Mouse (Mus musculus): ENCODE results near the gene Gm27029. TPM values are rescaled to one million over a fixed set of nuclear protein-coding genes. Genes with fewer than 3 reads are reported as not detected.

Gene Gm27029
- polyA plus RNA-seq, 1 experiment, result 1.6 TPM

GRCm38 (mm10) chr11:101359776-101360175 is 64.8 kb downstream of the Gm27029 start:
- Histone ChIP-seq H3K27ac (ENCODE audit: insufficient read depth, low read depth, low read length) (peak overlapping the region; percentile 98), H3K4me1 (ENCODE audit: control insufficient read depth, insufficient read depth, low read length) (peaks cover 39% of the 10 kb centered on the region), H3K4me3 (ENCODE audit: insufficient read depth, low read depth, low read length) (no peak overlapping the region), H3K27me3 (replicated peaks; ENCODE audit: control insufficient read depth, insufficient read depth, low read length) (no peaks in the 10 kb centered on the region), H3K36me3 (ENCODE audit: control insufficient read depth, insufficient read depth, low read length) (no peaks in the 10 kb centered on the region)
- TF ChIP-seq POLR2A (IDR thresholded peaks at IDR 0.05; ENCODE audit: low read depth, low read length) (no peak), CTCF (conservative IDR thresholded peaks at IDR 0.05; ENCODE audit: insufficient read depth, insufficient read length, low read depth, low read length) (no peak)
- DNase-seq, result no peak
- WGBS, result 72% methylated on average over 9 of the region's 9 CpGs

DNA sequence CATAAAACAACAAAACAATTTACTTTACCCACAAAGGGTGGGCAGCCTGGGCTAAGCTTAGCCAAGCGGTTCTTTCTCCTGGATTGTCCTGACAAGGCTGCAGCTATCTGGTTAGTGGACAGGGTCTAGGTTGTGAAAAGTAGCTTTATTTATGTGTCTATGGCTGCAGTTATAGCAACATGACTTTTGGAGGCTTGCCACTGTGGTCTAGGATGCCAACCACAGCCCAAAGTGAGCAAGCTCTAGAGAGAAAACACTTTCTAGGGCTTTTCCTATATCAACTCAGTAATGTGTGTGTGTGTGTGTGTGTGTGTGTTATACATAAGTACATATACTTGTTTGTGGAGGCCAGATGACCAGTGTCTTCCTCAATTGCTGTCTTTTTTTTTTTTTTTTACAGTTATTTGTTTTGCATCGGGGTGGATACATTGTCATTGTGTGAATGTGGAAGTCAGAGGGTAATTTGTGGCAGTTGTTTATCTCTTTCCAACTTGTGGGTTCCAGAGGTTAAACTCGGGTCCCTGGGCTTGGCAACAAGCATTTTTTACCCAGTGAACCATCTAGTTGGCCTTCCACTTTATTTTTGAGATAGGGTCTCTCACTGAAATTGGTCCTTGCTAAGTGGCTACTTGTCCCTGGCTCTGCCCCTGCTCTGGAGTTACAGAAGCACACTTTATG is 67.0 kb downstream of the Gm27029 start:
- Histone ChIP-seq H3K36me3 (ENCODE audit: control insufficient read depth, insufficient read depth, low read length) (no peaks in the 10 kb centered on the region), H3K4me1 (ENCODE audit: control insufficient read depth, insufficient read depth, low read length) (peaks cover 40% of the 10 kb centered on the region), H3K27me3 (replicated peaks; ENCODE audit: control insufficient read depth, insufficient read depth, low read length) (no peaks in the 10 kb centered on the region), H3K4me3 (ENCODE audit: insufficient read depth, low read depth, low read length) (no peak overlapping the region), H3K27ac (ENCODE audit: insufficient read depth, low read depth, low read length) (peak overlapping the region; percentile 9; the same call in 1 of the 2 replicates)
- no peak for TF ChIP-seq CTCF (conservative IDR thresholded peaks at IDR 0.05; ENCODE audit: insufficient read depth, insufficient read length, low read depth, low read length)
- TF ChIP-seq POLR2A (IDR thresholded peaks at IDR 0.05; ENCODE audit: low read depth, low read length), result no peak
- no peak for DNase-seq
- 57% methylated on average over 3 of the region's 3 CpGs for WGBS

Other genes starting within 250 kb of the Gm27029 start
- gene Ccr10, start 249.4 kb downstream of the Gm27029 start, polyA plus RNA-seq (2012; rRNA removed), result 0.33 and 0.34 TPM in 2 replicates
- gene Ezh1, start 198.3 kb downstream of the Gm27029 start, polyA plus RNA-seq (2012; rRNA removed), result 44.8 and 48.5 TPM in 2 replicates
- 75.9 and 86.6 TPM in 2 replicates for gene Ramp2, start 178.8 kb downstream of the Gm27029 start, polyA plus RNA-seq (2012; rRNA removed)
- gene Vps25, start 171.1 kb downstream of the Gm27029 start, polyA plus RNA-seq (2012; rRNA removed), result 112 and 116 TPM in 2 replicates
- 134 and 160 TPM in 2 replicates for gene Wnk4, start 164.2 kb downstream of the Gm27029 start, polyA plus RNA-seq (2012; rRNA removed)
- gene Cntd1, start 145.8 kb downstream of the Gm27029 start, polyA plus RNA-seq (2012; rRNA removed), result 1.3 and 1.6 TPM in 2 replicates
- gene Coa3, start 145.7 kb downstream of the Gm27029 start, polyA plus RNA-seq (2012; rRNA removed), result 540 and 572 TPM in 2 replicates
- 61.9 and 89.5 TPM in 2 replicates for gene Becn1, start 122.5 kb downstream of the Gm27029 start, polyA plus RNA-seq (2012; rRNA removed)
- gene Psme3, start 108.6 kb downstream of the Gm27029 start, polyA plus RNA-seq (2012; rRNA removed), result 61.6 and 75.5 TPM in 2 replicates
- gene Aoc2, start 99.7 kb downstream of the Gm27029 start, polyA plus RNA-seq (2012; rRNA removed), result 2.6 and 3.1 TPM in 2 replicates
- 12.5 and 14.8 TPM in 2 replicates for gene Aoc3, start 94.2 kb downstream of the Gm27029 start, polyA plus RNA-seq (2012; rRNA removed)
- 322 and 349 TPM in 2 replicates for gene G6pc, start 57.2 kb downstream of the Gm27029 start, polyA plus RNA-seq (2012; rRNA removed)
- 26.3 and 29.2 TPM in 2 replicates for gene Aarsd1, start 7.2 kb downstream of the Gm27029 start, polyA plus RNA-seq (2012; rRNA removed)
- gene Rundc1, start 289 bp upstream of the Gm27029 start, polyA plus RNA-seq (2012; rRNA removed), result 24.7 and 27.6 TPM in 2 replicates
- 4.6 and 6.0 TPM in 2 replicates for gene Ptges3l, start 537 bp upstream of the Gm27029 start, polyA plus RNA-seq (2012; rRNA removed)
- 408 and 409 TPM in 2 replicates for gene Rpl27, start 17.5 kb upstream of the Gm27029 start, polyA plus RNA-seq (2012; rRNA removed)
- gene Ifi35, start 23.6 kb upstream of the Gm27029 start, polyA plus RNA-seq (2012; rRNA removed), result 25.6 and 29.6 TPM in 2 replicates
- 14.1 and 15.3 TPM in 2 replicates for gene Rnd2, start 40.2 kb upstream of the Gm27029 start, polyA plus RNA-seq (2012; rRNA removed)
- 59.2 and 62.5 TPM in 2 replicates for gene Vat1, start 41.4 kb upstream of the Gm27029 start, polyA plus RNA-seq (2012; rRNA removed)
- gene Brca1, start 127.2 kb upstream of the Gm27029 start, polyA plus RNA-seq (2012; rRNA removed), result 0.12 and 0.16 TPM in 2 replicates
- gene Nbr1, start 127.4 kb upstream of the Gm27029 start, polyA plus RNA-seq (2012; rRNA removed), result 107 and 134 TPM in 2 replicates
- gene Tmem106a, start 157.4 kb upstream of the Gm27029 start, polyA plus RNA-seq (2012; rRNA removed), result 392 and 429 TPM in 2 replicates
- gene Gm11634, start 174.5 kb upstream of the Gm27029 start, polyA plus RNA-seq (2012; rRNA removed), result not detected in 2 replicates
- gene Rdm1, start 202.4 kb upstream of the Gm27029 start, polyA plus RNA-seq (2012; rRNA removed), result 41.0 and 45.7 TPM in 2 replicates
- gene Arl4d, start 240.7 kb upstream of the Gm27029 start, polyA plus RNA-seq (2012; rRNA removed), result 23.1 and 27.2 TPM in 2 replicates